Mouse (Mus musculus) heart, postnatal 36 days (tissue): ENCODE measurements at regions not wholly inside any gene's neighbourhood (a gene's known extent, or its start where the extent isn't known, plus 50 kb on each side); places are given as distances from the start of the nearest gene placed in this dataset.

Experiments used
- DNase-seq, 2 experiments: peaks; one replicate each; pipeline ENCODE4 v3.0.0; 2021 to 2022
- intact Hi-C: fragments of 180-260 bp; cut with DNase I; formaldehyde crosslinking; loops from one replicate; pipeline ENCODE4 v1.15.1; 2025

DNA sequence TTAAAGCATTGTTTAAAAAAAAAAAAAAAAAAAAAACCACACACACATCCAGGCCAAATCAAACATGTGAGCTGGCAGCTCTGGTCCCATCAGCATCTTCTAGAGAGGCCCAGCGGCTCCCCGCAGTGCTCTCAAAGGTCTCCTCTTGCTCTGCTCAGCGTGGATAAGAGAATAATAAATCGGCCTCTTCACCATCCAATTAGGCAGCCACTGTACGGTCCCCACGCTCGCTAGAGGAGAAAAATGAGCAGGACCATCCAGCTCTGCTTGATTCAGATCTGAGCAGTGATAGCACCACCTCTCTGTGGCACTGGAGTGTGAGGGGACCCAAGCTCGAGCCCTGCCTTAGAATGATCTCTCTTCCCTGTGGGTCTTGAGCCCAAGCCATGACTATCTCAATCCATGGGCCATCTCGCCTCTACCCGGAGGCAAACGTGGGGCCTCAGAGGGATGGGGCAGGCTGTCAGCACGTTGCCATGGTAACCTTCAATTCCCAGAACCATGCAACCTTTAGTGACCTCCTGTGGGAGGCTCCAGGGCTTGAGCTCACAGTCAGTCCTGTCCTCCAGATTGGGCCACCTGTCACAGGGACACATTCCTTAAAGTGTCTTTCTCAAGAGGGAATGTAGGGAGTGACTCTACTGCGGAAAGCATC is 273.6 kb upstream of the Prok2 start:
- DNase-seq: no peak
- intact Hi-C loops: no loop called here

DNA sequence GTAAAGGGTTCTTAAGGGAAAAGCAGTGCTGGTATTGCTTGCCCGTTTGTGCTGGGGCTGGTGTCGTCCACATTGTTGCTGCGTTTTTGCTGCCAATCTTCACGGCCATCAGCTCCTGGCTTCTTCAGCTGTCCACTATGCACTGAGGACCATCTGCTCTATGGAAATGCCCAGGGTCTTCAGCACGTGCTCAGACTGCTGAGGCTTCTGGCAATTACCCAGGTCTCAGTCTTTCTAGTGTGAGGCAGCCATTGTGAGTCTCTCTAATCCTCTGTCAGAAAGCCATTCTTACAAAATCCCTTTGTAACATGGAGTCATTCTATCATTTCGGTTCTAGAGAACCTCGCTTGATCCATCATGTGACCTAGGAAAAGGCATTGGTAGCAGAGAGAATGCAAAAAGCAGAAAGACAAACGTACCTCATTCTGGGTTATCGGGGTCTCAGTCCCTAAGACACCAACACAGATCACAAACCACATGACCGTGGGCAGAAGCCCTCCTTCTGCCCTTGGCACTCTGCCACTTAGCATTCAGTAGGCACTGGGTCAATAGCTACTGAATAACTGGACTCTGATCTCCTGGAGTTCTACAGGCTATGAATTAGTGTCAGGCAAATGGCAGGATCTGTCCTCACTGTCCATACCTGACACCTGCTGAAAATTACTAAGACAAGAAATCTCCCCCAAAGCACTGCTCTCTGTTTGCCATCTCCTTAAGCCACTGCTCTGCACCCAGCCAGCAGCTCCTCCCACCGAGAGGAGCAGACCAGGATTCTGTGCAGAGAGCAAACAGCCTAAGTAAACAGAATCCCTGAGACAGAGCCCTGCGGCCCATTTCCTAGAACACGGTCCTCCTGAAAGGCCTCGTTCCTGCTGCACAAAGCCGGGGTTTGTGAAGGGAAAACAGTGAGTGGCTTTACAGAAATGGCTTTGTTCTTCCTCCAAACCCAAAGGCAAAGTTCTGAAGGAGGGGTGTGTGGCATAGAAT is 270.1 kb upstream of the Prok2 start:
- no peak for DNase-seq
- intact Hi-C loops: no loop called here

DNA sequence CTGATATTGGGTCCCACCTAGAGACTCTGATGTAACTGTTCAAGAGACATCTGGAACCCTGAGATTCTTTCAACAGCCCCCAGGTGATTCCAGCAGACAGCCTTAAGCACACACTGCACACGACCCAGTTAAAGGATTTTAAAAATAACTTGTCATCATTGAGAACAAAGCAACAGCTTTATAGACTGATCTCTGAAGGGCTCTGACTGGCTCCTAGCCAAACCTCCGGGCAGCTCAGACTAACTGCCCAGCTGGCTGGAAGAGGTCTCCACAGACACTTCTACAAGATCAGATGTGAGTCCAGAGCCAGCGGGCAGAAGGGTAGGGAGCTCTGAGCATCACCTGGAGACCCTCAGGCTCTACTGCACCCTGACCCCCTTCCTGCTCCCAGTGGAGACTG is 267.8 kb upstream of the Prok2 start:
- intact Hi-C loops: loop anchor here (5.0 kb wide), 1 partner anchor 63 kb away; no protein-coding TSS in a partner anchor
- no peak for DNase-seq

DNA sequence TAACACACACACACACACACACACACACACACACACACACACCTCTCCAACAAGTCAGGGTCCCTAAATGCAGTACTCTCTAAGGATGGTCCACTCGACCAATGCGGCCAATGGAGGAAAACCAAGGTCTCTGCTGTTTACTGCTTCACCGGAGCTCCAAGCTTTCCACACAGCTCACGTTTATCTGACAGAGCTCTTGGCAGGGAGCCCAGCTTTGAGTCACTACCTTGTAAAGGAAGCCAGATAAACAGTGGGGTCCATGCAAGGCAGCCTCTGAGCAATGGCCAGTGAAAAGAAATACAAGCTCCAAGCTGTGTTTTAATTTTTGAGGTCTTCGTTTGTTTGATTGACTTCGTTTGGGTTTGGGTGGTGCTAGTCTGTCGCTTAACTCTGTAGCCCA is 264.9 kb upstream of the Prok2 start:
- intact Hi-C loops: loop anchor here (5.0 kb wide), 1 partner anchor 66 kb away; no protein-coding TSS in a partner anchor
- DNase-seq: peak; percentile 63 to 73

DNA sequence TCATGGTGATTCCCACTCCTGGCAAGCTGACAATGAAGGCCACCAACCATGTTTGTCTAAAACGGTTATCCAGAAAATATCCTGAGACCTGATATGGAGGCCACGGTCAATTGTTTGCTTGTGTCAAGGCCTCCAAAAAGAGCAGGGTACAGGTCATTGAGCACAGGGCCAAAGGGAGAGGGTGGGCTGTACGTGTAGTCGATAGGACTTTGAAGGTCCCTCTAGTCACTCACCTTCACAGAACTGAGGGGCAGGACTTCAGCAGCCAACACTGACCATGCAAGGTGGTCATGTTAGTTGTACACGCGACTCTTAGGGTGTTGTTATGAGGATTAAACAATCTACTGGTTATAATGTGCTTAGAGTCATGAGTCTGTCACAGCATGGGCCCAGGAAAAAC is 264.4 kb upstream of the Prok2 start:
- DNase-seq: no peak
- intact Hi-C loops: loop anchor here (5.0 kb wide), 1 partner anchor 67 kb away; no protein-coding TSS in a partner anchor

DNA sequence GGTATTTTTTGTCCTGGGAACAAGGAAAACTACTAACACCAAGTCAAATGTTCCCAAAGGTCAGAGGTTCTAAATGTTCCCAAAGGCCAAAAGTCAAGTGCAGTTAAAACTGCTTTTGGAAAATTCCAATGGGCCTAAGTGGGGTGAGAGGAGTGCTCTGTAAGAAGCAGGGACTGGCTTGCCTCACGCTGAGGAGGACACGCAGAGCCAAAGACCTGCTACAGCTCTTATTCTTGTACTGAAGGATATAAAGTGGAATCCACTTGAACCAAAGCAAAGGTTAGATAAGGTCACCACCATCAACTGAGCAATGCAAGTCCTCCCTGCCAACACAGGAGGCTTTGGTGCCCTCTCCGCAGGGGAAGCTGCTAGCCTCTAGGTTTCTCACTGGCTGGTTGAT is 260.3 kb upstream of the Prok2 start:
- no peak for DNase-seq
- intact Hi-C loops: no loop called here

DNA sequence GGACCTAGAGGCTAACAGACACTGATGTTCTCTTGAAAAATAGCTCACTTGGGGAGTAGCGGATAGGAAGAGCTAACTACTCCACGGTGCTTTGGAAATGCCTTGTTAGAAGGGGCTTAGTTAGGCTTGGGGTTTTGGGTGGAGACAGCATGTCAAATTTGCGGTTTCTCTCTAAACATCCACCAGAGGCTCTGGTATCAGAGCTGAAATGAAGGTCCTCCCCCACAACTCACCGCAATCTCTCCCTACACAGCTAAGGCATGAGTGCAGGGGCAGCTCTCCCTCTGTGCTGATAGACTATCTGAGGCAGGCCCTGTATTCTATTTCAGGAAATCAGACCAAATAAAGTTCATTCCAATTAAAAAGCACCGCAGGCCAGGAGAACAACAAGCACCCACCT is 259.1 kb upstream of the Prok2 start:
- no peak for DNase-seq
- intact Hi-C loops: no loop called here

DNA sequence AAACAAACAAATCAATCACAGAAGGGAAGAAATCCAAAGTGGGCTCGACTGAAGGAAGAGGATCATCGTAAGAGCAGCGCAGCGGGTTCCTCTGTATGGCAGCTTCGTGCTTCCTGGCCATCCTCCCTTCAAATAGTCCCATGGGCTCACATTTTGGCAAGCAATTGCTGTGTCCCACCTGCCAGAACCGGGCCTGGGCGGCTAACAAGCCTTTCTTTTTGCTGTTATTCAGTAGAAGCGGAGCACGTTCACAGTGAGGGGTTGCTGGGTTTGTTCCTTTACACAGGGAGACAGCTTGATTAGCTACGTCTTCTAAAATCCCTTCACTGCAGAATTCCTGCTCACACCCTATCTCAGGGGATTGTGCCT is 258.6 kb upstream of the Prok2 start:
- intact Hi-C loops: no loop called here
- no peak for DNase-seq

DNA sequence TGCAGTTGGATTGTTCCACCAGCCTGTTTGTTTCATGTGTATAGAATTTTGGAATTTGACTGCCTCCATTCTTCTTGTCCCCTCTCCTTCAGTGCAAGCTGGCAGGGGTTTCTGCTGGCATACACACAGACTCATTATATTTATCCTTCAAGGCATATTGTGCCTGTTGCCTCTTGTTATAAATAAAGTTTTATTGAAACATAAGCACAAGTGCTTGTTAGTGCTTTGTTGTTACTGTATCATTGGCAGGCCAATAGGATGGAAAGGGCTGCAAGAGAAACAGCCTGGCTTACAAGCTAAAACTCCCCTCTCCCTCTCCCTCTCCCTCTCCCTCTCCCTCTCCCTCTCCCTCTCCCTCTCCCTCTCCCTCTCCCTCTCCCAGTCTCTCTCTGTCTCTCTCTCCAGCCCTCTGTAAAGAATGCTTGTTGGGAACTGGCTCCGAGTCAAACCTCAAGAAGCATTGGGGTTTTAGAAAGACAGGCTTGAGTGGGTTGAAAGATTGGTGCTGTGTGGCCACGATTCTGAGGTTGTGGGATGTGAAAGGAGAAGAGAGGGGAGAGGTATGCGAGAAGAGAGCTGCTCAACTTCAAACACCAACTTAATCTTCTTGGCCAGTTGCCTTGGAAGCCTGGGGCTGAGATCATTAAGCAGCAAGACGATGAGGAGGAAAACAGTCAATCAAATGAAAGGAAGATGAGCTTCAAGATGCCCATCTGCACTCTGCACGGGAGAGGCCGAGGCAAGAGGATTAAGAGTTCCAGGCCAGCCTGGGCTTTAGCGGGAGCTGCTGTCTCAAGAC is 258.1 kb upstream of the Prok2 start:
- intact Hi-C loops: no loop called here

DNA sequence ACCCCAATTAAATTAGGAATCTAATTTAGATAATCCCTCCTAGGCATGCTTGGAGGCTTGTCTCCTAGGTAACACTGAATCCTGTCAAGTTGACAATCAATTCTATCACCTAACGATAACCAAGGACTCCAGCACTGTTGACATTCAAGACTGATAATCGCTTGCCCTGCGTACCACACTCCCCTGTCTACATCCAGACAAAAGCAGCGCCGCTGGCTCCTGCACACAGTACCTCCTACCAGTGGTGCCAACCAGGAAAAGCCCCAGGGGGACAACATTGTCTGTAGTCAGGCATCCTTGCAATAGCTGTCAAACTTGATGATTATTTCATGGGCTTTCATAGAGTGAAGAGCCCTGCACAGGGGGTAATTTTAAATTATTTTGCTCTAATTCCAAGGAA is 253.4 kb upstream of the Prok2 start:
- DNase-seq: no peak
- intact Hi-C loops: no loop called here

More for the DNA sequence above, 258.1 kb upstream of the Prok2 start:
- DNase-seq: no peak

DNA sequence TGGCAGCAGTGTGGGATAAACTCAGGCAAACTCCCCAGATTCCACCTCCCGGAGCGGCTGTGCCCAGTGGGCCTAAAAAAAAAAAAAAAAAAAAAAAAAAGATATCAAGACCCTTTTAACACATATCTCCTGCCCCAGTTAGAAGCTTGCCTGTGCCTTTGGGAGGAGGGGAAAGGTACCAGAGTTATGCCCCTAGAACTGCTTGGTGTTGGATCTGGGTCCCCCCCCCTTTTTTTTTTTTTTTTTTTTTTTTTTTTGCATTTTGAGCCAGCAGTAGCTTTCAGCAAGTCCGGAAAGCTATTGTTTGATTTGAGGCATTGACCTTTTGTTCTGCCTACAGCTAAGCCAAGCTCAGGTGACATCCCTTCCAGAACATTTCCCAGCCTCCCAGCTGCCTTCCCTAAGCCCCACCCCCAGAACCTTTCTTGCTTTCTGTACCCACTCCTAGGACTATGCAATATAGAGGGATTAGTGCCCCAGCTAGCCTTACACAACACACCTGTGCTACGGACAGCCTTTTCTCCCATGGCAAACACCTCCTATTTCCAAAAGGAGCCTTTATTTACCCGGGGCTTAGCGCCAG is 252.1 kb upstream of the Prok2 start:
- intact Hi-C loops: no loop called here
- no peak for DNase-seq

DNA sequence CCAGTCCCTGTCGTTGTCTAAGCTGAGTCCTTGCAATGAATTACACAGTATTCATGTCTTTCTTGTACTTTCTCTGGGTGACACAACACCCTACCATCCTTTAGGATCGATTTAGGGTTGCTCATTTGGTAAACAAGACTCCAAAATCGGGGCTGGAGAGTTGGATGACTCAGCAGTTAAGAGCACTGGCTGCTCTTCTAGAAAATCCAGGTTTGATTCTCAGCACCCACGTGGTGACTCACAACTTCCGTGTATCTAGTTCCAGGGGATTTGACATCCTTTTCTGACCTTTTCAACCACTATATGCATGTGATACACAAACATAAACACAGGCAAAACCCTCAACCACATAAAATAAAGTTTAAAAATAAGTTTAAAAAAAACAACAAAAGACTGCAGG is 250.0 kb upstream of the Prok2 start:
- no peak for DNase-seq
- intact Hi-C loops: no loop called here

DNA sequence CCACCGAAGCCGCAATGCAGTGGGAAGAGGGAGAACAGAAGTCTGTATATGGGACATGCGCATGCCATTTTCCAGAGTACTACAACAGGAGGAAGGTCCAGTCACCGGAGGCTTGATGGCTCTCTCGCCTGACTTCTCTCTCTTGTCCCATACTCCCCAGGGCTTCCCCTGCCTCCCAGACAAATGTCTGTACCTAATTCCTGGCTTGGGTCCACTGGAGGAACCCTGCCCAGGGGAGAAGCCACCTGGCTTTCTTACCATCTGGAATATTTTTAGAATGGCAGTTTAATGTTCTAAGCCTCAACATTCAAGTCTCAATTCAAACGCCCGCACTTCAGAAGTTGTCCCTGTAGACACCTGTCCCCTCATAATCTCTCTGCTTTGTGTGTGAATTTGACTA is 249.3 kb upstream of the Prok2 start:
- intact Hi-C loops: loop anchor here (2.0 kb wide), 1 partner anchor 37 kb away; no protein-coding TSS in a partner anchor
- DNase-seq: no peak

DNA sequence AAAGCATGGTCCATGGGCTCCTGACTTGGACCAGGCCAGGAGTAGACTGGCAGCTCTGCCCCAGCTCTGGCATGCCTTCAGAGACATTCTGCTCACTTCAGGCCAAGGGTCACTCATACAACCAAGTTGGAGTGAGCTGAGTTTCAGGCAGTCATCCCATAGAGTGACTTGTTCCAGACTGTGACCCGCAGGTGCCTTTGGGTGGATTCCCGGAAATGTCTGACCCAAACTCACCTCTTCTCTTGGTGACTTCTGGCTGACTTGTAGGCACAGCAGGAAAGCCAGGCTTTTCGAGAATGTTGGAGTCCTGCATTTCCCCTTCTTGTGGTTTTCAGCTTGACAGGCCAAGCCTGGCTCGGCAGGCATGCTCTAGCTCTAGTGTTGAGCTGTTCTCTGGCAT is 248.3 kb upstream of the Prok2 start:
- peak; percentile 34 to 36 for DNase-seq
- intact Hi-C loops: loop anchor here (2.0 to 5.0 kb wide), 3 partner anchors 38 to 153 kb away; no protein-coding TSS in a partner anchor

DNA sequence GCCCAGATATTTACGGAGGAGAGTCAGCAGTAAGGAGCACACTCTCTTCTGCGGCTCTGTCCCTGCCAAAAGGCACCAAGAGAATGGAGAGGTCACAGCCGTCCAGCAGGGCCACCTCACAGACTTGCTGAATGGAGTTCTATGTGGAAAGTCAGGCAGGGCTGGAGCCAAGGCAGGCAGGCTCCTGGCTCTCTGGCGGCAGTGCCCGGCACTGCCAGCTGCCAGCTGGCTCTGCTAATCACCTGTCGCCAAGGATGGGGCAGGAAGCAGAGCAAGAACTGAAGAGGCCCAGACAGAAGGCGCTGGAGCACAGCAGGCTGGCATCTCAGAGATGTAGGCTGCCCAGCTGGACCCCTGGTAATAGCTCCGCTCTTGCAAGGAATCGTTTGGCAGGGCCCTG is 245.2 kb upstream of the Prok2 start:
- intact Hi-C loops: loop anchor here (2.0 to 5.0 kb wide), 3 partner anchors 67 to 156 kb away; no protein-coding TSS in a partner anchor

DNA sequence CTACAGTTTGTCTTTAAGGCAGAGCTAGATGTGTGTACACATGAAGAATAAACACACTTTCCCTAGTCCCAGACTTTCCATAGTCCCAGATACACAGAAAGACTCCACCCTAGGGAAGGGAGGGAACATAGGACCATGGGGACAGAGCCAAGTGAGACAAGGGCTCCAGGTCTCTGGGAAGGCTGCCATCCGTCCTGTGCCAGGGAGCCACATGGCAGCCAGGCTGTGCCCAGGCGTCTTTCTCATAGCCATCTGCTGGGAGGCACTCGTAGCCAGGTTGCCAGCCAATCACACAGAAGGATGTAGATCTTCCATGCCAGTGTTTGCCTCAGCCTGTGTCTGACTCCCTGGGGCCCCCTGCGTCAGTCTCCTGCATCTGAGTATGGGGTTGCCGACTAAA is 242.7 kb upstream of the Prok2 start:
- intact Hi-C loops: loop anchor here (2.0 kb wide), 1 partner anchor 176 kb away; no protein-coding TSS in a partner anchor
- peak; percentile 64 to 67 for DNase-seq

More for the DNA sequence above, 245.2 kb upstream of the Prok2 start:
- DNase-seq: peak; percentile 36 to 53

DNA sequence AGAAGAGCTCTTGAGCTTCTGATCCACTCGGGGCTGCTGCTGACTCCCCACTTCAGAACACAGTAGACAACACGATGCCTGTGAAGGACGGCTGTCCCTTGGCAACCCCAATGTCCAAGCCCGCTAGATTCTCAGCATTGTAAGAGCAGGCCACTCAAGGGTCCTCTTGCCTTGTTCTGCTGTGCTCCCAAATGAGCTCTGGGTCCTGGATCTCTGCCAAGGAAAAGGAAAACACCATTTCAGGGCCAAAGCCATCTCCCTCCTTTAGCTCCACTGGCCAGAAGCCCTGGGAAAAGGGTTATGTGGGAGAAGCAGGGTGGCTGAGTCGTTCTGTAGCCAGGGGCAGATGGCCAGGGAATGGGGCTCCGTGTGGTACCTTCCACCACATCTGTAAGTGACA is 241.3 kb upstream of the Prok2 start:
- intact Hi-C loops: no loop called here
- DNase-seq: no peak

DNA sequence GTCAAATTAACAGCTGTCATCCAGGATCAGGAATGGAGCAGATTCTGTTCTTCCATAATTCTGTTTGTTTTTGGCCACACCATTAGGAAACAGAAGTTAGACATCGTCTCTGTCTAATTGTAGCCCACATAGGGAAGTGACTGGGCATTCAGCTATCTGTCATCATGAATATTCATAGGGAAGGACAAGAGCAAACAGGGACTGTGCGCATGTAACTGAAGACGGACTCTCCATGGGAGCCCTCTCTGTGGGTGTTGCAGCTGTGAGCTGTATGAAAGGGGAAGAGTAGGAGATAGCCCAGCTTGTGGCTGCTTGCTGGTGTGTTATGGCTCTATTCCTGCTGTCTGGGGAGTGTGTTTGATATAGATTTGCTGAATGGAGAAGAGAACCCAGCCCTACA is 238.3 kb upstream of the Prok2 start:
- DNase-seq: no peak
- intact Hi-C loops: no loop called here

DNA sequence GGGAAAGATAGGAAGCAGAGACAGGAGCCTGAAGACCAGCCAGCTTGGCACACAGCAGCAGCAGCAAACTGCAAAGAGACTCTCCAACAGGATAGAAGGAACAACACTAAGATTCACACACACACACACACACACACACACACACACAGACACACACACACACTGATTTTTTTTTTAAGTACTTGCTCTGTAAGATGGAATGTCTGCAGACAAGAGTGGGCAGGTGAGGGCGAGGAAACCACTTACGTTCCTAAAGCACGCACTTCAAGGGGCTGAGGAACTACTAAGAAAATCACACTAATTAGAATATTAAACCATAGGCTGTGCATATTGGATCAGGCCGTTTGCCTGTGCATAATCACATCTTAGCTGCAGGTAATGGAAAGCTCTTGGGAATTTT is 237.8 kb upstream of the Prok2 start:
- no peak for DNase-seq
- intact Hi-C loops: no loop called here

DNA sequence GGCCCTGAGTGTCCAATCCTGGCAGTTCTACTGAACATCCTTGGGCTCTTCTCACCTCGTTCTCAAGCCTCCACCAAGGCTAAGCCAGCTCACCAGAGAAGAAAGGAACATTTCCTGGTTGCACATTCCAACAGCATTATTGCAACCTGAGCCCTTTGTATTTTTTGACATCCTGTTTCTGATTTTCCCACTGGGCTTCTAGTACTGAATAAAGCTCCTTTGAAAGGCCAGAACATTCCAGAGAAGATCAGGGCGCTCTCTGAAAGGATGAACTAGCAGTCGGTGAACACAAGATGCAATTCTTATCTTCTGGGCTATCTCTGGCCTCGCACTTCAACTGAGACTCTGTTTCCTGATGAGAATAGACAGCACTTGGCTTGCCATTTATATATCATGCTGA is 233.2 kb upstream of the Prok2 start:
- no peak for DNase-seq
- intact Hi-C loops: no loop called here
